8 mouse cellular contexts compared by ENCODE assay signal in genomic region chr9:37139514-37139913, GRCm38 (mm10). TPM values are rescaled to one million over a fixed set of nuclear protein-coding genes. Genes with fewer than 3 reads are reported as not detected.
DNase-seq lines count a peak whose midpoint lies in the region; ATAC-seq and TF ChIP-seq lines count a peak whose summit lies in the region.

No protein-coding gene starts in this region.

- peak overlapping the region; percentile 64; the same call in 1 of the 2 replicates for H3K9ac ChIP-seq in heart, embryonic 11.5 days (ENCODE audit: low read depth, low read length)
- H3K9ac ChIP-seq in midbrain, embryonic 12.5 days (replicated peaks), result no peak overlapping the region

- WGBS in heart, embryonic 11.5 days (ENCODE audit: insufficient replicate concordance), result 2% methylated on average over 8 of the region's 8 CpGs
- WGBS in midbrain, embryonic 12.5 days, result 2% methylated on average over 8 of the region's 8 CpGs

- no peaks in the 10 kb centered on the region for H3K36me3 ChIP-seq in heart, embryonic 11.5 days (ENCODE audit: control insufficient read depth, insufficient read depth, low read length)
- H3K36me3 ChIP-seq in midbrain, embryonic 12.5 days, result peaks cover 4% of the 10 kb centered on the region; the same call in 1 of the 2 replicates

- POLR2A ChIA-PET in Patski (lab: Charles Lee), result no interaction called here

- TF ChIP-seq CTCF in Patski (IDR thresholded peaks at IDR 0.05), result no peak
- no peak for TF ChIP-seq CTCF in layer of hippocampus, adult 2 months (conservative IDR thresholded peaks at IDR 0.05)

- ATAC-seq in Patski, result peak; percentile 26
- peak; percentile 75 for ATAC-seq in heart, embryonic 11.5 days (replicated peaks; ENCODE audit: insufficient number of reproducible peaks, low FRiP score, low TSS enrichment)
- 0 out of 2 replicates have a peak, but pooled peaks have one; percentile 9 for ATAC-seq in midbrain, embryonic 12.5 days (ENCODE audit: low FRiP score, low read depth)

- in situ Hi-C loops in Patski (cut with MboI; ENCODE audit: low pct_unique_long_range_greater_than_20kb), result no loop called here

- H3K27ac ChIP-seq in heart, embryonic 11.5 days (ENCODE audit: low read depth, low read length), result peak overlapping the region; percentile 66
- 0 out of 2 replicates have a peak overlapping the region, but pooled peaks have one; percentile 35 for H3K27ac ChIP-seq in midbrain, embryonic 12.5 days (replicated peaks)
- H3K27ac ChIP-seq in layer of hippocampus, adult 2 months, result no peak overlapping the region

- H3K4me1 ChIP-seq in heart, embryonic 11.5 days (ENCODE audit: control insufficient read depth, insufficient read depth, low read length), result peaks cover 34% of the 10 kb centered on the region
- H3K4me1 ChIP-seq in midbrain, embryonic 12.5 days, result peaks cover 60% of the 10 kb centered on the region

- H3K4me3 ChIP-seq in heart, embryonic 11.5 days (ENCODE audit: low read depth, low read length), result 0 out of 2 replicates have a peak overlapping the region, but pooled peaks have one; percentile 11
- no peak overlapping the region for H3K4me3 ChIP-seq in midbrain, embryonic 12.5 days
- H3K4me3 ChIP-seq in layer of hippocampus, adult 2 months, result no peak overlapping the region

- H3K9me3 ChIP-seq in heart, embryonic 11.5 days (replicated peaks; ENCODE audit: control insufficient read depth, low read length), result no peaks in the 10 kb centered on the region
- H3K9me3 ChIP-seq in midbrain, embryonic 12.5 days, result no peaks in the 10 kb centered on the region

- H3K27me3 ChIP-seq in Patski, result peaks cover 13% of the 10 kb centered on the region
- no peaks in the 10 kb centered on the region for H3K27me3 ChIP-seq in heart, embryonic 11.5 days (ENCODE audit: control insufficient read depth, insufficient read depth, low read length)
- no peaks in the 10 kb centered on the region for H3K27me3 ChIP-seq in midbrain, embryonic 12.5 days

- peak overlapping the region; percentile 58 for H3K4me2 ChIP-seq in heart, embryonic 11.5 days
- peak overlapping the region; percentile 30 for H3K4me2 ChIP-seq in midbrain, embryonic 12.5 days (replicated peaks)

- peak; percentile 40 for DNase-seq in 3134 (ENCODE audit: extremely low read depth, insufficient read length, low spot score)
- no peak for DNase-seq in Patski (ENCODE audit: low read depth, low spot score)
- peak; percentile 50 for DNase-seq in kidney, postnatal 14 days
- no peak for DNase-seq in testis, postnatal 14 days (ENCODE audit: low spot score)
- DNase-seq in right cerebral cortex, postnatal 4 days, result no peak
- no peak for DNase-seq in layer of hippocampus, adult 2 months (ENCODE audit: low spot score in 2 of 2)

- CTCF ChIA-PET in Patski (lab: Charles Lee), result interaction anchor here (1.8 kb wide), 1 partner anchor 12 kb away, joined by 4 read pairs; no protein-coding TSS in a partner anchor

RNA-seq across cellular contexts. Expression of gene Pknox2, which starts 7.7 kb away (rescaled TPM):
- polyA plus RNA-seq in Patski (2021), result 0.09 TPM
- polyA plus RNA-seq in heart, embryonic 11.5 days (2014; fragmentation: Nextera tagmentation; extraction: Ambion mirVana), result 5.2 and 6.3 TPM in 2 replicates
- 32.3 and 33.7 TPM in 2 replicates for polyA plus RNA-seq in midbrain, embryonic 12.5 days (2016; fragmentation: Nextera tagmentation; extraction: Ambion mirVana)
- 10 to 100 TPM; 41.1 to 41.2 TPM for total RNA-seq in layer of hippocampus, adult 2 months (2021)

Comparison
In these comparisons a context has a peak if more than half of its experiments do, and no peak if none do; other contexts are left out.
1. DNase-seq: peak in 3134 (single experiment) and kidney, postnatal 14 days (single experiment); none in Patski (single experiment), testis, postnatal 14 days (single experiment), right cerebral cortex, postnatal 4 days (single experiment) and layer of hippocampus, adult 2 months (0 of 2).
2. ATAC-seq: peak in every context shown above with its lines; median percentile 75 in heart, embryonic 11.5 days; 26 in Patski; 9 in midbrain, embryonic 12.5 days.